Mouse (Mus musculus): ENCODE data around the gene Bcl2l13. TPM values are rescaled to one million over a fixed set of nuclear protein-coding genes. Genes with fewer than 3 reads are reported as not detected.

Bcl2l13 gene
- total and polyA plus RNA-seq, 3 experiments, result 24.6 to 46.6 (median 25.5) TPM

DNA sequence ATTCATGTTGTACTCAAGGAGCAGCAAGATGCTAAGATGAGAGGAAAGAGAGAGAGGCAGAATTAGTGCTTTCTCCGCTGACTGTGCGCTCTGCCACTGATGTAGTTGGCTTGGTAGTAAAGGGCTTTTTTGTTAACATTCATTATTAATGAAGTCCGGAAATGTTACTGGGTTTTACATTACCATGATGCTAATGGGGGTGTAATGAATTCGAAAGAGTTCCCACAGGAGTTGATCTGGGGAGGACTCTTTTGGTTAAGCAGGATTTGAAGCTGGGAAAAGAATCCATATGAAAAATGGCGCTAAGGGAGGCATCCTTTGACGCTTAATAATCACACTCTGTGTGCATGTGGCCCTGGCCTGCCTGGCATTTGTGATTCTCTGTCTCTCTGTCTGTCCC, 48.4 kb downstream of the Bcl2l13 start:
- Histone ChIP-seq H3K4me2 (ENCODE audit: insufficient read depth, low read depth, poor library complexity, severe bottlenecking) (no peak overlapping the region), H3K27me3 (replicated peaks) (no peaks in the 10 kb centered on the region), H3K36me3 (replicated peaks in 1 of 2; ENCODE audit: control insufficient read depth in 1 of 2, insufficient read depth in 1 of 2, low read length in 1 of 2) (peaks cover 38 to 83% of the 10 kb centered on the region in 2 experiments), H3K4me1 (ENCODE audit: control insufficient read depth in 1 of 2, insufficient read depth in 2 of 2) (no peaks in the 10 kb centered on the region), H3K9me3 (replicated peaks; ENCODE audit: low read length) (peaks cover 4% of the 10 kb centered on the region), H3K79me2 (replicated peaks; ENCODE audit: control insufficient read depth, extremely low read depth, insufficient read depth, poor library complexity, severe bottlenecking) (no peaks in the 10 kb centered on the region), H3K4me3 (replicated peaks in 1 of 3; ENCODE audit: low read depth in 2 of 3, low read length in 2 of 3, poor library complexity in 1 of 3) (no peak overlapping the region), H3K9ac (ENCODE audit: insufficient read depth, low read depth) (no peak overlapping the region), H3K27ac (ENCODE audit: insufficient read depth, low read depth) (no peak overlapping the region)
- dilution Hi-C loops (cut with MboI; ENCODE audit: extremely low pct_ligation_motif_present, extremely low pct_unique_long_range_greater_than_20kb, low sequenced_read_pairs) (no loop called here), in situ Hi-C loops (cut with MboI; ENCODE audit: low pct_ligation_motif_present, low pct_unique_long_range_greater_than_20kb, low sequenced_read_pairs) (no loop called here)
- no peak for DNase-seq (ENCODE audit: extremely low read depth)
- TF ChIP-seq BHLHE40 (IDR thresholded peaks at IDR 0.05; ENCODE audit: low read depth, low read length) (no peak), CTCF (conservative IDR thresholded peaks at IDR 0.05 in 1 of 2, IDR thresholded peaks at IDR 0.05 in 1 of 2; ENCODE audit: low read depth in 2 of 2, low read length in 2 of 2) (no peak), KAT2A (IDR thresholded peaks at IDR 0.05; ENCODE audit: insufficient replicate concordance, low read length) (no peak), E2F4 (IDR thresholded peaks at IDR 0.05; ENCODE audit: insufficient replicate concordance, low read depth, low read length) (no peak), MXI1 (IDR thresholded peaks at IDR 0.05; ENCODE audit: low read depth, low read length) (no peak), TBP (conservative IDR thresholded peaks at IDR 0.05; ENCODE audit: low read depth, low read length) (no peak), GABPA (IDR thresholded peaks at IDR 0.05; ENCODE audit: insufficient replicate concordance, low read depth, low read length) (no peak), MAFK (IDR thresholded peaks at IDR 0.05; ENCODE audit: insufficient replicate concordance, low read length) (no peak), NELFE (IDR thresholded peaks at IDR 0.05; ENCODE audit: low read depth, low read length) (no peak), CHD1 (IDR thresholded peaks at IDR 0.05; ENCODE audit: low read depth, low read length) (no peak), RCOR1 (conservative IDR thresholded peaks at IDR 0.05; ENCODE audit: low read depth, low read length) (no peak), SMC3 (IDR thresholded peaks at IDR 0.05; ENCODE audit: low read depth, low read length) (no peak), EP300 (IDR thresholded peaks at IDR 0.05; ENCODE audit: low read length) (no peak), POLR2AphosphoS2 (IDR thresholded peaks at IDR 0.05; ENCODE audit: low read depth, low read length) (no peak), ZMIZ1 (IDR thresholded peaks at IDR 0.05; ENCODE audit: low read depth, low read length) (no peak)

DNA sequence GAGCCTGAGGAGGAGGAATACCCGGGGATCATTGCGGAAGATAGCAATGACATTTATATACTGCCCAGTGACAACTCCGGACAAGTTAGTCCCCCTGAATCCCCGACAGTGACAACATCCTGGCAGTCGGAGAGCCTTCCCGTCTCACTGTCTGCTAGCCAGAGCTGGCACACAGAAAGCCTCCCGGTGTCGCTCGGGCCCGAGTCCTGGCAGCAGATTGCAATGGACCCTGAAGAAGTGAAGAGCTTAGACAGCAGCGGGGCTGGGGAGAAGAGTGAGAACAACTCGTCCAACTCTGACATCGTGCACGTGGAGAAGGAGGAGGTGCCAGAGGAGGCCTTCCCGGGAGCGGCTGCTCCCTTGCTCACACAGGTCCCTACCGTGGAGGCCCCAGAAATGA, 50.7 kb downstream of the Bcl2l13 start:
- Histone ChIP-seq H3K4me3 (replicated peaks in 1 of 3; ENCODE audit: low read depth in 2 of 3, low read length in 2 of 3, poor library complexity in 1 of 3) (no peak overlapping the region), H3K27ac (ENCODE audit: insufficient read depth, low read depth) (no peak overlapping the region), H3K9ac (ENCODE audit: insufficient read depth, low read depth) (no peak overlapping the region), H3K4me2 (ENCODE audit: insufficient read depth, low read depth, poor library complexity, severe bottlenecking) (no peak overlapping the region), H3K9me3 (replicated peaks; ENCODE audit: low read length) (peaks cover 4% of the 10 kb centered on the region), H3K4me1 (ENCODE audit: control insufficient read depth in 1 of 2, insufficient read depth in 2 of 2) (no peaks in the 10 kb centered on the region), H3K79me2 (replicated peaks; ENCODE audit: control insufficient read depth, extremely low read depth, insufficient read depth, poor library complexity, severe bottlenecking) (no peaks in the 10 kb centered on the region), H3K36me3 (replicated peaks in 1 of 2; ENCODE audit: control insufficient read depth in 1 of 2, insufficient read depth in 1 of 2, low read length in 1 of 2) (peaks cover 54 to 85% of the 10 kb centered on the region in 2 experiments), H3K27me3 (replicated peaks) (no peaks in the 10 kb centered on the region)
- no peak for TF ChIP-seq ELF1 (IDR thresholded peaks at IDR 0.05; ENCODE audit: low read depth, low read length)
- TF ChIP-seq NRF1 (IDR thresholded peaks at IDR 0.05; ENCODE audit: low read depth, low read length), result no peak
- TF ChIP-seq JUN (IDR thresholded peaks at IDR 0.05; ENCODE audit: insufficient read depth, low read depth, low read length), result no peak
- no peak for TF ChIP-seq EP300 (IDR thresholded peaks at IDR 0.05; ENCODE audit: low read length)
- TF ChIP-seq RCOR1 (conservative IDR thresholded peaks at IDR 0.05; ENCODE audit: low read depth, low read length), result no peak
- no peak for TF ChIP-seq GABPA (IDR thresholded peaks at IDR 0.05; ENCODE audit: insufficient replicate concordance, low read depth, low read length)
- no peak for TF ChIP-seq TBP (conservative IDR thresholded peaks at IDR 0.05; ENCODE audit: low read depth, low read length)
- TF ChIP-seq POLR2AphosphoS2 (IDR thresholded peaks at IDR 0.05; ENCODE audit: low read depth, low read length), result no peak
- TF ChIP-seq CTCF (conservative IDR thresholded peaks at IDR 0.05 in 1 of 2, IDR thresholded peaks at IDR 0.05 in 1 of 2; ENCODE audit: low read depth in 2 of 2, low read length in 2 of 2), result no peak
- TF ChIP-seq USF2 (conservative IDR thresholded peaks at IDR 0.05; ENCODE audit: low read depth, low read length), result no peak
- TF ChIP-seq BHLHE40 (IDR thresholded peaks at IDR 0.05; ENCODE audit: low read depth, low read length), result no peak
- TF ChIP-seq CHD1 (IDR thresholded peaks at IDR 0.05; ENCODE audit: low read depth, low read length), result no peak
- TF ChIP-seq PAX5 (IDR thresholded peaks at IDR 0.05; ENCODE audit: low read length), result no peak
- TF ChIP-seq ZMIZ1 (IDR thresholded peaks at IDR 0.05; ENCODE audit: low read depth, low read length), result no peak
- no peak for TF ChIP-seq CHD2 (IDR thresholded peaks at IDR 0.05; ENCODE audit: low read length)
- no peak for TF ChIP-seq HCFC1 (IDR thresholded peaks at IDR 0.05; ENCODE audit: low read depth, low read length)
- no peak for TF ChIP-seq SMC3 (IDR thresholded peaks at IDR 0.05; ENCODE audit: low read depth, low read length)
- TF ChIP-seq ETS1 (conservative IDR thresholded peaks at IDR 0.05; ENCODE audit: low read depth, low read length), result no peak
- no peak for TF ChIP-seq ZC3H11A (IDR thresholded peaks at IDR 0.05; ENCODE audit: low read depth, low read length)
- DNase-seq (ENCODE audit: extremely low read depth), result no peak
- dilution Hi-C loops (cut with MboI; ENCODE audit: extremely low pct_ligation_motif_present, extremely low pct_unique_long_range_greater_than_20kb, low sequenced_read_pairs) (no loop called here), in situ Hi-C loops (cut with MboI; ENCODE audit: low pct_ligation_motif_present, low pct_unique_long_range_greater_than_20kb, low sequenced_read_pairs) (no loop called here)
